Comparison of ENCODE assay signal across 17 mouse cellular contexts in genomic region chr14:56133675-56134074, GRCm38 (mm10). TPM values are rescaled to one million over a fixed set of nuclear protein-coding genes. Genes with fewer than 3 reads are reported as not detected.
"Had no signal": no experiment of that assay in that cellular context is flagged by ENCODE, and none has a peak within 500 bp of the region (broad histone marks: within the 10 kb centered on the region; RNA-seq: fewer than 3 reads in every experiment).

No protein-coding gene starts in this region.

RNA-seq across cellular contexts. Expression of gene Gzmd, which starts 1.3 kb away (rescaled TPM):
- total RNA-seq: megakaryocyte, adult 5-6 weeks; megakaryocyte-erythroid progenitor cell, adult 5-6 weeks; monocyte, adult 5-6 weeks; neutrophil, adult 5-6 weeks had no signal
- polyA plus RNA-seq: liver, embryonic 16.5 days; lung, embryonic 14.5 days; lung, embryonic 16.5 days; midbrain, embryonic 10.5 days; midbrain, embryonic 12.5 days; midbrain, embryonic 14.5 days; midbrain, embryonic 16.5 days; neural tube, embryonic 12.5 days; neural tube, embryonic 14.5 days; small intestine, adult 2 months; stomach, embryonic 14.5 days; stomach, embryonic 16.5 days; thymus, postnatal 0 days had no signal

RNA-seq across cellular contexts. Expression of gene Gzme, which starts 13.2 kb away (rescaled TPM):
- total RNA-seq: megakaryocyte, adult 5-6 weeks; megakaryocyte-erythroid progenitor cell, adult 5-6 weeks; monocyte, adult 5-6 weeks; neutrophil, adult 5-6 weeks had no signal
- polyA plus RNA-seq: liver, embryonic 16.5 days; lung, embryonic 14.5 days; lung, embryonic 16.5 days; midbrain, embryonic 10.5 days; midbrain, embryonic 12.5 days; midbrain, embryonic 14.5 days; midbrain, embryonic 16.5 days; neural tube, embryonic 12.5 days; neural tube, embryonic 14.5 days; small intestine, adult 2 months; stomach, embryonic 14.5 days; stomach, embryonic 16.5 days; thymus, postnatal 0 days had no signal

RNA-seq across cellular contexts. Expression of gene Gzmg, which starts 25.7 kb away (rescaled TPM):
- total RNA-seq: megakaryocyte, adult 5-6 weeks; megakaryocyte-erythroid progenitor cell, adult 5-6 weeks; monocyte, adult 5-6 weeks; neutrophil, adult 5-6 weeks had no signal
- polyA plus RNA-seq: liver, embryonic 16.5 days; lung, embryonic 14.5 days; lung, embryonic 16.5 days; midbrain, embryonic 10.5 days; midbrain, embryonic 12.5 days; midbrain, embryonic 14.5 days; midbrain, embryonic 16.5 days; neural tube, embryonic 12.5 days; neural tube, embryonic 14.5 days; small intestine, adult 2 months; stomach, embryonic 14.5 days; stomach, embryonic 16.5 days; thymus, postnatal 0 days had no signal

RNA-seq across cellular contexts. Expression of gene Ctsg, which starts 31.3 kb away (rescaled TPM):
- total RNA-seq: monocyte, adult 5-6 weeks; neutrophil, adult 5-6 weeks had no signal
- polyA plus RNA-seq: lung, embryonic 14.5 days; lung, embryonic 16.5 days; midbrain, embryonic 10.5 days; midbrain, embryonic 12.5 days; midbrain, embryonic 14.5 days; midbrain, embryonic 16.5 days; neural tube, embryonic 12.5 days; neural tube, embryonic 14.5 days; small intestine, adult 2 months had no signal

RNA-seq across cellular contexts. Expression of gene Gzmn, which starts 40.7 kb away (rescaled TPM):
- total RNA-seq: megakaryocyte, adult 5-6 weeks; megakaryocyte-erythroid progenitor cell, adult 5-6 weeks; monocyte, adult 5-6 weeks; neutrophil, adult 5-6 weeks had no signal
- polyA plus RNA-seq: liver, embryonic 16.5 days; lung, embryonic 14.5 days; lung, embryonic 16.5 days; midbrain, embryonic 10.5 days; midbrain, embryonic 12.5 days; midbrain, embryonic 14.5 days; midbrain, embryonic 16.5 days; neural tube, embryonic 12.5 days; neural tube, embryonic 14.5 days; small intestine, adult 2 months; stomach, embryonic 14.5 days; stomach, embryonic 16.5 days; thymus, postnatal 0 days had no signal
